Mouse (Mus musculus) midbrain, embryonic 14.5 days (tissue): ENCODE measurements at regions not wholly inside any gene's neighbourhood (a gene's known extent, or its start where the extent isn't known, plus 50 kb on each side); places are given as distances from the start of the nearest gene placed in this dataset.

Experiments
- ATAC-seq: fragments of 200-750 bp; cut with Nextera tagmentation; 2 replicates; pipeline ENCODE4 v1.8.0; 2017; ENCODE audit warnings: moderate number of reproducible peaks, moderate library complexity; ENCODE audit not compliant: low FRiP score, low TSS enrichment
- DNase-seq: peaks from one replicate; pipeline ENCODE4 v3.0.0-alpha.2; 2015
- H3K27ac ChIP-seq: fragments of 300-500 bp; sonication (generic); replicated peaks from 2 replicates; pipeline ENCODE4 v1.5.1; 2014; ENCODE audit warnings: mild to moderate bottlenecking, low read depth, low read length, moderate library complexity
- H3K27me3 ChIP-seq: fragments of 300-500 bp; sonication (generic); 2 replicates; pipeline ENCODE4 v1.6.1; 2014; ENCODE audit warnings: low read length, control low read depth, mixed read lengths; ENCODE audit not compliant: control insufficient read depth, insufficient read depth
- H3K36me3 ChIP-seq: fragments of 300-500 bp; sonication (generic); 2 replicates; pipeline ENCODE4 v1.6.1; 2014; ENCODE audit warnings: low read length, control low read depth; ENCODE audit not compliant: control insufficient read depth, insufficient read depth
- H3K4me1 ChIP-seq: fragments of 300-500 bp; sonication (generic); 2 replicates; pipeline ENCODE4 v1.6.1; 2014; ENCODE audit warnings: mild to moderate bottlenecking, antibody characterized with exemption, low read length, control low read depth; ENCODE audit not compliant: control insufficient read depth, insufficient read depth
- H3K4me2 ChIP-seq: fragments of 300-500 bp; sonication (generic); 2 replicates; pipeline ENCODE4 v1.6.1; 2014; ENCODE audit warnings: mild to moderate bottlenecking, low read length, moderate library complexity
- H3K4me3 ChIP-seq: fragments of 300-500 bp; sonication (generic); replicated peaks from 2 replicates; pipeline ENCODE4 v1.5.1; 2014; ENCODE audit warnings: low read depth, low read length
- H3K9ac ChIP-seq: fragments of 300-500 bp; sonication (generic); replicated peaks from 2 replicates; pipeline ENCODE4 v1.6.1; 2014; ENCODE audit warnings: mild to moderate bottlenecking, low read length, moderate library complexity
- H3K9me3 ChIP-seq: fragments of 300-500 bp; sonication (generic); 2 replicates; pipeline ENCODE4 v1.6.1; 2016; ENCODE audit warnings: low read length, control low read depth, mixed read lengths; ENCODE audit not compliant: control insufficient read depth
- WGBS: fragments of 180-500 bp; shearing (Covaris S2); extraction: QIAGEN DNeasy Blood & Tissue Kit; methylation state at CpG from one replicate; pipeline ENCODE4 v1.1.7; 2014; 5-methylcytosine and 5-hydroxymethylcytosine counted together

- H3K36me3 ChIP-seq = no peaks in the 10 kb centered on the region
- no peak overlapping the region for H3K9ac ChIP-seq
- H3K27ac ChIP-seq = no peak overlapping the region
- H3K27me3 ChIP-seq = no peaks in the 10 kb centered on the region
- DNase-seq = no peak
- H3K4me2 ChIP-seq = no peak overlapping the region
- 13% methylated on average over 1 of the region's 1 CpGs for WGBS
- peak; percentile 57; the same call in 1 of the 2 replicates for ATAC-seq
- no peaks in the 10 kb centered on the region for H3K9me3 ChIP-seq
- H3K4me3 ChIP-seq = no peak overlapping the region
- no peaks in the 10 kb centered on the region for H3K4me1 ChIP-seq
Measured at GRCm38 (mm10) chr3:17452984-17453383, 495.2 kb upstream of the Cypt12 start.

GRCm38 (mm10) chr3:17460545-17460944, 487.7 kb upstream of the Cypt12 start:
- ATAC-seq = no peak
- Histone ChIP-seq H3K27me3 (no peaks in the 10 kb centered on the region), H3K4me1 (no peaks in the 10 kb centered on the region), H3K9ac (no peak overlapping the region), H3K36me3 (no peaks in the 10 kb centered on the region), H3K4me3 (no peak overlapping the region), H3K27ac (no peak overlapping the region), H3K4me2 (no peak overlapping the region), H3K9me3 (no peaks in the 10 kb centered on the region)
- no peak for DNase-seq
- WGBS = 83% methylated on average over 5 of the region's 5 CpGs

GRCm38 (mm10) chr3:17461365-17461764, 486.8 kb upstream of the Cypt12 start:
- Histone ChIP-seq H3K9ac (no peak overlapping the region), H3K27me3 (no peaks in the 10 kb centered on the region), H3K4me2 (no peak overlapping the region), H3K27ac (no peak overlapping the region), H3K9me3 (no peaks in the 10 kb centered on the region), H3K36me3 (no peaks in the 10 kb centered on the region), H3K4me3 (no peak overlapping the region), H3K4me1 (no peaks in the 10 kb centered on the region)
- ATAC-seq (no peak), DNase-seq (no peak)
- WGBS = 90% methylated on average over 4 of the region's 4 CpGs

- peak; percentile 11; the same call in 1 of the 2 replicates for ATAC-seq
- Histone ChIP-seq H3K27ac (no peak overlapping the region), H3K27me3 (no peaks in the 10 kb centered on the region), H3K9ac (no peak overlapping the region), H3K4me1 (0 out of 2 replicates have a peak, but pooled peaks cover 3% of the 10 kb centered on the region), H3K9me3 (no peaks in the 10 kb centered on the region), H3K36me3 (no peaks in the 10 kb centered on the region), H3K4me3 (no peak overlapping the region), H3K4me2 (no peak overlapping the region)
- peak; percentile 18 for DNase-seq
- WGBS = 78% methylated on average over 2 of the region's 2 CpGs
Measured at GRCm38 (mm10) chr3:17473812-17474211, 474.4 kb upstream of the Cypt12 start.

GRCm38 (mm10) chr3:17489240-17490142, 458.7 kb upstream of the Cypt12 start:
- DNase-seq (peak; percentile 72), ATAC-seq (peak; percentile 86; the same call in 1 of the 2 replicates)
- Histone ChIP-seq H3K4me2 (no peak overlapping the region), H3K9ac (no peak overlapping the region; the same call in 1 of the 2 replicates), H3K4me3 (no peak overlapping the region), H3K9me3 (no peaks in the 10 kb centered on the region), H3K27ac (peak overlapping the region; percentile 70), H3K36me3 (no peaks in the 10 kb centered on the region), H3K27me3 (no peaks in the 10 kb centered on the region), H3K4me1 (peaks cover 7% of the 10 kb centered on the region)
- WGBS = 3% methylated on average over 4 of the region's 4 CpGs

DNA sequence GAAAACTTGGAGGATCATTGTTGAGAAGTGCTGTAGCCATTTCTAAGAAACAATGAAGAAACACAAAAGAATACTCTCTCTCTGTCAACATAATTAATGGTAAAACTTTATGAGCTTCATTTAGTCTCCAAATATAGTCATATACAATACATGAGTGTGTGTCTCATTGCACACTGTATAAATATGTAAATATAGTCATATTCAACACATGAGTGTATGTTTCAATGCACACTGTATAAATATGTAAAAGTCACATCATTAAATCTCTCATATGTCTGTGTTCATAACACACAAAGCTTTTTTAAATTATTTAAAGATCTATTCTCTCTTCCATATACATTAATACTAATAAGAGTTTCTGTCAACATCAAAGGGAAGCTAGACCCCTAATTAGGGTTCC, 457.6 kb upstream of the Cypt12 start:
- Histone ChIP-seq H3K4me2 (no peak overlapping the region), H3K4me3 (no peak overlapping the region), H3K27me3 (no peaks in the 10 kb centered on the region), H3K27ac (0 out of 2 replicates have a peak overlapping the region, but pooled peaks have one; percentile 45), H3K4me1 (peaks cover 7% of the 10 kb centered on the region), H3K9me3 (no peaks in the 10 kb centered on the region), H3K9ac (no peak overlapping the region), H3K36me3 (no peaks in the 10 kb centered on the region)
- peak; percentile 68; the same call in 1 of the 2 replicates for ATAC-seq
- peak; percentile 36 for DNase-seq

GRCm38 (mm10) chr3:17498291-17498690, 449.9 kb upstream of the Cypt12 start:
- H3K27me3 ChIP-seq = no peaks in the 10 kb centered on the region
- no peak overlapping the region for H3K27ac ChIP-seq
- 94% methylated on average over 3 of the region's 3 CpGs for WGBS
- DNase-seq (no peak), ATAC-seq (no peak)
- no peak overlapping the region for H3K9ac ChIP-seq
- no peak overlapping the region for H3K4me3 ChIP-seq
- H3K36me3 ChIP-seq = no peaks in the 10 kb centered on the region
- no peak overlapping the region for H3K4me2 ChIP-seq
- H3K9me3 ChIP-seq = no peaks in the 10 kb centered on the region
- no peaks in the 10 kb centered on the region for H3K4me1 ChIP-seq

DNA sequence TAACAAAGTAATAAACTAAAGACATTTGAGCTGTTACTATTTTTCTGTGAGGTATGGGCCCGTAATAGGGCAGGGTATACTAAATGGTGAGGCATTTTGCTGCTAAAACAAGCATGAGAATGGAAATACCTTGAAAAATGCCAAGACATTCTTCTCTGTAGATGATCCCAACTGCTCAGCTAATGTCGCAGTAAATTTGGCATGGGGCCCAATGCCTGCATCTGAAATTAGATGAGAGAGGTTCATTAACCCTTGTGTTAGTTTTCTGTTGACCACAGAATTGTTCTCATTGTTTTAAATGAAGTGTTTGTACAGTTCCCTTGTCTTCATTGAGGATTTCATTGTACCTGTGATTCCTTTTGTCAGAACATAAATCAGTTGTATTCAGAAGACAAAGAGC, 446.7 kb upstream of the Cypt12 start:
- H3K4me2 ChIP-seq = no peak overlapping the region
- H3K27me3 ChIP-seq = no peaks in the 10 kb centered on the region
- no peaks in the 10 kb centered on the region for H3K4me1 ChIP-seq
- DNase-seq (peak; percentile 18), ATAC-seq (no peak)
- H3K9me3 ChIP-seq = no peaks in the 10 kb centered on the region
- 75% methylated on average over 2 of the region's 2 CpGs for WGBS
- H3K27ac ChIP-seq = no peak overlapping the region
- no peak overlapping the region for H3K4me3 ChIP-seq
- no peak overlapping the region for H3K9ac ChIP-seq
- H3K36me3 ChIP-seq = no peaks in the 10 kb centered on the region

DNA sequence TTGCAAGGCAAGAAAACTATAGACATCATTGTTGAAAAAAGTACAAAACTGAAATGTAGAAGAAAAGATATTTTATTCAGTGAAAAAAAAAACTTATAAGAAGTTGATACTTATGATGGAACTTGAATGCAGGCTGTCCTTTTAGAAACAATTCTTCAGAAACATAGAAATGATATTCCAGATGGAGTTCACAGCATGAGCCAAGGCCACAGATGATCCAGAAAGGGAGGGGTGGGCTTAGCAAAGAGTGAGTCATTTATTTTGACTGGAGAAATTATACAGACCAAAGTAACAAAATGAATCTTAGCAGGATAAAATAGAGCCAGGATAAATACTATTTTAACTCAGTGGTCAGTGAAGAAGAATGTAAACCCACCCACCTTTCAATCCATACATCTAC, 406.9 kb upstream of the Cypt12 start:
- no peaks in the 10 kb centered on the region for H3K36me3 ChIP-seq
- H3K4me3 ChIP-seq = no peak overlapping the region
- H3K27me3 ChIP-seq = no peaks in the 10 kb centered on the region
- H3K4me2 ChIP-seq = no peak overlapping the region
- H3K9ac ChIP-seq = no peak overlapping the region
- no peak for DNase-seq
- no peak for ATAC-seq
- no peak overlapping the region for H3K27ac ChIP-seq
- H3K9me3 ChIP-seq = no peaks in the 10 kb centered on the region
- no peaks in the 10 kb centered on the region for H3K4me1 ChIP-seq
